10 mouse cellular contexts compared by ENCODE assay signal in the genomic region with DNA sequence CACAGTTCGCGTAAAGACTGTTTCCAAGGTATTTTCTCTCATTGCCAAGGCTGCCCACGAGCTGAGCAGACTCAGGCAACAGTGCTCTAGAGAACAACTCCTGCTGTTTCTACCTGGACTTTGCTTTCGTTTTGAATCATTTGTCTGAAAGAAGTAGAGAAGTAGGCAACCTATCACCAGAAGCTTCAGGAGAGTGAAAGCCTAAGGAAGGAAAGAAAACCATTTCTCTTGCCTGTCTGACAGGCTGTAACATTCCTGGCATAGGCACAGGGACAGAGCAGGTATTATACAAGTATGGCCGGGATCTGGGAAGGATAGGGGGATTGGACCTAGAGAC.
DNase-seq lines count a peak whose midpoint lies in the region; ATAC-seq and TF ChIP-seq lines count a peak whose summit lies in the region.
"Had no signal": no experiment of that assay in that cellular context is flagged by ENCODE, and none has a peak within 500 bp of the region (broad histone marks: within the 10 kb centered on the region; RNA-seq: fewer than 3 reads in every experiment).

No protein-coding gene starts in this region.

- H3K27me3 ChIP-seq in heart, embryonic 16.5 days (ENCODE audit: control insufficient read depth, insufficient read depth, low read length), result no peaks in the 10 kb centered on the region
- H3K27me3 ChIP-seq in lung, postnatal 0 days (replicated peaks; ENCODE audit: insufficient read depth, low read length), result no peaks in the 10 kb centered on the region
- no peaks in the 10 kb centered on the region for H3K27me3 ChIP-seq in limb, embryonic 12.5 days
- H3K27me3 ChIP-seq: midbrain, embryonic 15.5 days; neural tube, embryonic 13.5 days had no signal

- no peak for ATAC-seq in heart, embryonic 16.5 days (replicated peaks; ENCODE audit: extremely low read depth, insufficient read depth, low FRiP score)
- ATAC-seq in lung, postnatal 0 days, result no peak
- no peak for ATAC-seq in limb, embryonic 12.5 days (ENCODE audit: insufficient number of reproducible peaks, insufficient read depth, low FRiP score, low TSS enrichment, low read depth)
- ATAC-seq: midbrain, embryonic 15.5 days had no signal

- H3K27ac ChIP-seq in heart, embryonic 16.5 days (ENCODE audit: low read length), result no peak overlapping the region
- H3K27ac ChIP-seq in lung, postnatal 0 days (ENCODE audit: low read length), result no peak overlapping the region
- H3K27ac ChIP-seq in limb, embryonic 12.5 days, result no peak overlapping the region
- H3K27ac ChIP-seq: midbrain, embryonic 15.5 days; neural tube, embryonic 13.5 days had no signal

- peak overlapping the region; percentile 60 for H3K4me2 ChIP-seq in heart, embryonic 16.5 days (ENCODE audit: low read depth, low read length)
- peak overlapping the region; percentile 37; the same call in 1 of the 2 replicates for H3K4me2 ChIP-seq in lung, postnatal 0 days (replicated peaks; ENCODE audit: low read depth, low read length)
- 0 out of 2 replicates have a peak overlapping the region, but pooled peaks have one; percentile 51 for H3K4me2 ChIP-seq in limb, embryonic 12.5 days
- H3K4me2 ChIP-seq: midbrain, embryonic 15.5 days; neural tube, embryonic 13.5 days had no signal

- WGBS in heart, embryonic 16.5 days, result 69% methylated on average over 5 of the region's 5 CpGs
- 71% methylated on average over 5 of the region's 5 CpGs for WGBS in lung, postnatal 0 days
- WGBS in limb, embryonic 12.5 days, result 70% methylated on average over 5 of the region's 5 CpGs

- H3K36me3 ChIP-seq in heart, embryonic 16.5 days (ENCODE audit: control insufficient read depth, insufficient read depth), result no peaks in the 10 kb centered on the region
- H3K36me3 ChIP-seq in lung, postnatal 0 days (ENCODE audit: insufficient read depth, low read length), result no peaks in the 10 kb centered on the region
- H3K36me3 ChIP-seq in limb, embryonic 12.5 days, result no peaks in the 10 kb centered on the region
- H3K36me3 ChIP-seq: midbrain, embryonic 15.5 days; neural tube, embryonic 13.5 days had no signal

- TF ChIP-seq EP300 in lung, postnatal 0 days (IDR thresholded peaks at IDR 0.05), result no peak

- H3K4me3 ChIP-seq in heart, embryonic 16.5 days (ENCODE audit: low read length), result peak overlapping the region; percentile 30
- no peak overlapping the region; the same call in 1 of the 2 replicates for H3K4me3 ChIP-seq in lung, postnatal 0 days (ENCODE audit: low read depth, low read length)
- H3K4me3 ChIP-seq in limb, embryonic 12.5 days (replicated peaks), result no peak overlapping the region
- H3K4me3 ChIP-seq: midbrain, embryonic 15.5 days; neural tube, embryonic 13.5 days had no signal

- DNase-seq in heart, postnatal 4 days, result no peak
- DNase-seq in lung, postnatal 0 days (ENCODE audit: low spot score), result no peak
- DNase-seq in lung, postnatal 25 days (ENCODE audit: low spot score), result no peak
- no peak for DNase-seq in Muller cell, postnatal 12 days (ENCODE audit: inconsistent ontology term)
- DNase-seq in left cerebral cortex, adult 18-20 months (ENCODE audit: low spot score in 2 of 2), result no peak
- DNase-seq: cerebellum, postnatal 10 days had no signal

- H3K9me3 ChIP-seq in heart, embryonic 16.5 days (replicated peaks; ENCODE audit: control insufficient read depth, low read length), result no peaks in the 10 kb centered on the region
- no peaks in the 10 kb centered on the region for H3K9me3 ChIP-seq in lung, postnatal 0 days (ENCODE audit: low read length)
- no peaks in the 10 kb centered on the region for H3K9me3 ChIP-seq in limb, embryonic 12.5 days
- H3K9me3 ChIP-seq: midbrain, embryonic 15.5 days; neural tube, embryonic 13.5 days had no signal

- H3K9ac ChIP-seq in heart, embryonic 16.5 days (ENCODE audit: low read length), result peak overlapping the region; percentile 45
- no peak overlapping the region for H3K9ac ChIP-seq in lung, postnatal 0 days (replicated peaks; ENCODE audit: low read depth)
- no peak overlapping the region for H3K9ac ChIP-seq in limb, embryonic 12.5 days (replicated peaks)
- H3K9ac ChIP-seq: midbrain, embryonic 15.5 days; neural tube, embryonic 13.5 days had no signal

- no peak for TF ChIP-seq CTCF in lung, postnatal 0 days (IDR thresholded peaks at IDR 0.05)

- H3K4me1 ChIP-seq in heart, embryonic 16.5 days (ENCODE audit: control insufficient read depth, insufficient read depth, low read length), result peaks cover 10% of the 10 kb centered on the region; the same call in 1 of the 2 replicates
- no peaks in the 10 kb centered on the region for H3K4me1 ChIP-seq in lung, postnatal 0 days (ENCODE audit: insufficient read depth, low read depth, low read length)
- peaks cover 13% of the 10 kb centered on the region for H3K4me1 ChIP-seq in limb, embryonic 12.5 days (replicated peaks)
